Comparison of ENCODE assay signal across 8 mouse cellular contexts in genomic region chr10:99266025-99266424, GRCm38 (mm10). TPM values are rescaled to one million over a fixed set of nuclear protein-coding genes. Genes with fewer than 3 reads are reported as not detected.
DNase-seq lines count a peak whose midpoint lies in the region; ATAC-seq and TF ChIP-seq lines count a peak whose summit lies in the region.

No protein-coding gene starts in this region.

- peak overlapping the region; percentile 94 for H3K4me3 ChIP-seq in kidney, postnatal 0 days (replicated peaks; ENCODE audit: low read depth, low read length)
- peak overlapping the region; percentile 82 for H3K4me3 ChIP-seq in bone marrow macrophage, adult 2 months (ENCODE audit: insufficient read depth, low read length)
- H3K4me3 ChIP-seq in forebrain, embryonic 16.5 days (replicated peaks; ENCODE audit: low read length): peak overlapping the region; percentile 70
- peak overlapping the region; percentile 65 for H3K4me3 ChIP-seq in liver, embryonic 13.5 days (replicated peaks)
- H3K4me3 ChIP-seq in stomach, embryonic 15.5 days (replicated peaks): peak overlapping the region; percentile 69

- no peak for TF ChIP-seq POLR2A in bone marrow macrophage, adult 2 months (IDR thresholded peaks at IDR 0.05; ENCODE audit: borderline replicate concordance, low read depth, low read length)

- H3K9ac ChIP-seq in kidney, postnatal 0 days (ENCODE audit: low read depth, low read length): peak overlapping the region; percentile 96
- H3K9ac ChIP-seq in forebrain, embryonic 16.5 days (replicated peaks; ENCODE audit: low read depth, low read length): peak overlapping the region; percentile 69
- peak overlapping the region; percentile 74 for H3K9ac ChIP-seq in liver, embryonic 13.5 days
- no peak overlapping the region for H3K9ac ChIP-seq in stomach, embryonic 15.5 days

- H3K27me3 ChIP-seq in kidney, postnatal 0 days (ENCODE audit: insufficient read depth, low read length): no peaks in the 10 kb centered on the region
- peaks cover 2% of the 10 kb centered on the region; the same call in 1 of the 2 replicates for H3K27me3 ChIP-seq in forebrain, embryonic 16.5 days (replicated peaks; ENCODE audit: control insufficient read depth, insufficient read depth, low read length)
- peaks cover 50% of the 10 kb centered on the region for H3K27me3 ChIP-seq in liver, embryonic 13.5 days
- no peaks in the 10 kb centered on the region for H3K27me3 ChIP-seq in stomach, embryonic 15.5 days (replicated peaks)

- ATAC-seq in kidney, postnatal 0 days (replicated peaks; ENCODE audit: low FRiP score, low read depth): no peak
- no peak for ATAC-seq in forebrain, embryonic 16.5 days
- no peak for ATAC-seq in liver, embryonic 13.5 days (ENCODE audit: low read depth)
- ATAC-seq in stomach, embryonic 15.5 days (ENCODE audit: insufficient read depth, low FRiP score, low read depth): no peak

- no peaks in the 10 kb centered on the region for H3K9me3 ChIP-seq in kidney, postnatal 0 days (replicated peaks; ENCODE audit: low read length)
- no peaks in the 10 kb centered on the region for H3K9me3 ChIP-seq in forebrain, embryonic 16.5 days (ENCODE audit: control insufficient read depth, low read length)
- no peaks in the 10 kb centered on the region for H3K9me3 ChIP-seq in liver, embryonic 13.5 days (replicated peaks)
- no peaks in the 10 kb centered on the region for H3K9me3 ChIP-seq in stomach, embryonic 15.5 days

- TF ChIP-seq CTCF in kidney, postnatal 0 days (IDR thresholded peaks at IDR 0.05; ENCODE audit: low read depth): no peak
- no peak for TF ChIP-seq CTCF in bone marrow macrophage, adult 2 months (IDR thresholded peaks at IDR 0.05; ENCODE audit: low read depth, low read length)

- 12% methylated on average over 14 of the region's 14 CpGs for WGBS in kidney, postnatal 0 days
- 17% methylated on average over 14 of the region's 14 CpGs for WGBS in forebrain, embryonic 16.5 days
- 43% methylated on average over 14 of the region's 14 CpGs for WGBS in liver, embryonic 13.5 days (ENCODE audit: insufficient replicate concordance)
- 49% methylated on average over 14 of the region's 14 CpGs for WGBS in stomach, embryonic 15.5 days

- peak overlapping the region; percentile 57 for H3K4me2 ChIP-seq in kidney, postnatal 0 days (ENCODE audit: low read length)
- peak overlapping the region; percentile 97 for H3K4me2 ChIP-seq in forebrain, embryonic 16.5 days (ENCODE audit: low read length)
- H3K4me2 ChIP-seq in liver, embryonic 13.5 days: peak overlapping the region; percentile 70
- H3K4me2 ChIP-seq in stomach, embryonic 15.5 days: peak overlapping the region; percentile 88

- DNase-seq in kidney, postnatal 0 days (ENCODE audit: low spot score): no peak
- no peak for DNase-seq in kidney, adult 9 months
- no peak for DNase-seq in liver, embryonic 13.5 days
- DNase-seq in c-Kit-positive CD71-positive TER-119-positive erythroid progenitor cells, embryonic 14.5 days (ENCODE audit: low spot score): no peak
- DNase-seq in frontal cortex, postnatal 10 days (ENCODE audit: low spot score in 2 of 2): no peak

- H3K4me1 ChIP-seq in kidney, postnatal 0 days (replicated peaks; ENCODE audit: insufficient read depth, low read length): peaks cover 16% of the 10 kb centered on the region; the same call in 1 of the 2 replicates
- H3K4me1 ChIP-seq in bone marrow macrophage, adult 2 months (ENCODE audit: control insufficient read depth, insufficient read depth, low read length): peaks cover 25% of the 10 kb centered on the region
- H3K4me1 ChIP-seq in forebrain, embryonic 16.5 days (replicated peaks; ENCODE audit: control insufficient read depth, insufficient read depth, low read length): peaks cover 40% of the 10 kb centered on the region
- peaks cover 34% of the 10 kb centered on the region for H3K4me1 ChIP-seq in liver, embryonic 13.5 days (replicated peaks)
- peaks cover 22% of the 10 kb centered on the region; the same call in 1 of the 2 replicates for H3K4me1 ChIP-seq in stomach, embryonic 15.5 days

- H3K36me3 ChIP-seq in kidney, postnatal 0 days (ENCODE audit: insufficient read depth, low read length): 0 out of 2 replicates have a peak, but pooled peaks cover 6% of the 10 kb centered on the region
- no peaks in the 10 kb centered on the region for H3K36me3 ChIP-seq in forebrain, embryonic 16.5 days (ENCODE audit: control insufficient read depth, insufficient read depth)
- peaks cover 6% of the 10 kb centered on the region; the same call in 1 of the 2 replicates for H3K36me3 ChIP-seq in liver, embryonic 13.5 days
- no peaks in the 10 kb centered on the region for H3K36me3 ChIP-seq in stomach, embryonic 15.5 days

- H3K27ac ChIP-seq in kidney, postnatal 0 days: peak overlapping the region; percentile 90
- H3K27ac ChIP-seq in bone marrow macrophage, adult 2 months (ENCODE audit: insufficient read depth, low read depth, low read length): peak overlapping the region; percentile 84
- H3K27ac ChIP-seq in forebrain, embryonic 16.5 days (ENCODE audit: low read length): peak overlapping the region; percentile 16; the same call in 1 of the 2 replicates
- peak overlapping the region; percentile 18 for H3K27ac ChIP-seq in liver, embryonic 13.5 days
- peak overlapping the region; percentile 97; the same call in 1 of the 2 replicates for H3K27ac ChIP-seq in stomach, embryonic 15.5 days

RNA-seq across cellular contexts. Expression of gene Dusp6, which starts 3.0 kb away (rescaled TPM):
- polyA plus RNA-seq in kidney, postnatal 0 days (2015; fragmentation: Nextera tagmentation; extraction: Ambion mirVana): 70.2 and 73.4 TPM in 2 replicates
- 36.1 and 40.0 TPM in 2 replicates for polyA plus RNA-seq in bone marrow macrophage, adult 2 months (2012; ENCODE audit: insufficient read depth, insufficient read length, missing spikeins)
- 37.0 and 44.1 TPM in 2 replicates for polyA plus RNA-seq in forebrain, embryonic 16.5 days (2015; fragmentation: Nextera tagmentation; extraction: Ambion mirVana)
- polyA plus RNA-seq in liver, embryonic 13.5 days (2015; fragmentation: Nextera tagmentation; extraction: Ambion mirVana): 12.3 and 13.7 TPM in 2 replicates
- 35.3 and 36.3 TPM in 2 replicates for polyA plus RNA-seq in stomach, embryonic 15.5 days (2015; fragmentation: Nextera tagmentation; extraction: Ambion mirVana)

Comparison
In these comparisons a context has a peak if more than half of its experiments do, and no peak if none do; other contexts are left out.
1. H3K27ac ChIP-seq: peak in every context shown above with its lines; median percentile 97 in stomach, embryonic 15.5 days; 90 in kidney, postnatal 0 days; 84 in bone marrow macrophage, adult 2 months; 18 in liver, embryonic 13.5 days; 16 in forebrain, embryonic 16.5 days.